Mouse (Mus musculus) adrenal gland, adult (tissue): ENCODE measurements around the gene Ippk.
A peak's percentile ranks its signal among the peaks of the same experiment; 100 is the strongest.

ENCODE experiments used
- DNase-seq, 2 experiments: peaks; one replicate each; pipeline ENCODE4 v3.0.0; 2022 to 2023; ENCODE audit warnings: low spot score in 1 of 2; ENCODE audit not compliant: inconsistent age in 2 of 2

The Ippk gene

DNA sequence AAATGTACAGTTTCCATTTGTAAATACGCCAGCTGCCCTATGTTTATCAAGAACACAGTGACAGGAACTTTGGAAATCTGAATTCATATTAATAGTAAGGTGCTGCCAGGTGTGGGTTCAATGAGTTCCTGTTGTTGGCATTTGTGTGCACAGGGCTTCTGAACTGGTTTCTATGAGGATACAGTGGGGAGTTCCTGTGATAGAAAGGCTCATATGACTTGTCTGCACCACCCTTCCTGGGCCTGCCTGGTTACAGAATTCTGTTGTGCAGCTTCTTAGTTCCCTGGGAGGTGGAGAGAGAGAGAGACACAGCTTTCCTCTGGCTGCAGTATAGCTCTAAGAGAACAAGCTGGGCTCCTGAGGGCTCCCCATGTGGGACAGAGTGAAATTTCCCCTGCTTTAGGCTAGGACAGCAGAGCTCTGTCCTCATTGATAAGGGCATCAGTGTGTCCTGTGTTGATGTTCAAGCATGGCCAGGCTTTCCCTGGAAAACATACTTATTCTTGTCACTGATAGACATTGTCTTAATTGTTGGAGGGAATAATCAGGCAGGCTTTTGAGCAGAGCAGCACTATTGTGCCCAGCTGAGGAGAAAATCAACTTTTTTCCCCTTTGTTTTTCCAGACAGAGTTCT is 7.1 kb downstream of the Ippk start:
- DNase-seq = no peak

DNA sequence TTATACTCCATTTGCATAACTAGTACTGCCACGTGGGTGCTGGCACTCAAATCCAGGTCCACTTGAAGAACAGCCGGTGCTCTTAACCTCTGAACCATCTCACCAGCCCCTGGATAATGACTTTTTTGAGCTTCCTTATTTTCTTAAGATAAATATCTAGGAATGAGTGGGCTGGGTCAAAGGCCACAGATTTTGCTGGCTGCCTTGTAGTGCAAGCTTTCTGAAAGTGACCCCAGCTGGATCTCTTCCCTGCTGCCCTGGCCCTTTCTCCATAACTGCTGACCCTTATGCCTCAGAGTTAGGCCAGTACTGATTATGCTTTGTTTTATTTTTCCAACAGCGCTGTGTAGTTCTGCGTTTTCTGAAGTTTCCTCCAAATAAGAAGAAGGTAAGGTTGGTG is 9.5 kb downstream of the Ippk start:
- no peak for DNase-seq

DNA sequence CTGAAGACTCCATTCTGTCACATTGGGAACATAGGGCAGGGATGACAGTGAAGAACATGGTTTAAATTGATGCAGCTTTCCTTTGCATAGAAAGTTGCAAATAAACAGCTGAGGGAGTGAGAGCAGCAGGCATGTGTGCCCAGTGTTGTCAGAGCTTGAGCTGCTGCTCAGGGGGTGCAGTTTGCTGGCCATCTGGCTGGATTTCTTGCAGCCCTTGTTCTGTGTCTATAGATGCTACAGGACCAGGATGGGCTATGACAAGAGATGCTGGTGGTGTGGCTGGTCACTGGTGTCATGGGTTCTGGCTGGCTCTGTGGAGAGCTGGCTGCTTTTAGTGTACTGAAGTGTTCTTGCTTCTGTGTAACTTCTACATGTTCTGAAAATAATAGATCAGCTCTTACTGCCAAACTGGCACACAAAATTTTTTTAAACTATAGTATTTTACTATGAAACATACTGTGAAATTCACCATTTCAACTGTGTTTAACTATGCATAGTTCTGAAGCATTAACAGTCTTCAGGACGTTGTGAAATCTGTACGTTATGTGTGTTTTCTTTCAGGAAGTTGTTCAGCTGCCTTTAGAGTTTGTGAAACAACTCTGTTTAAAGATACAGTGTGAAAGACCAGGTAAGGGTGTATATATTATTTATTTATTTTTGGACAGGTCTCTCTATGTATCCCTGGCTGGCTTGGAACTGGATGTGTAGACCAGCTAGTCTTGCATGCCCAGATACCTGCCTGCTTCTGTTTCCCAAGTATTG is 12.4 kb downstream of the Ippk start:
- DNase-seq = no peak

DNA sequence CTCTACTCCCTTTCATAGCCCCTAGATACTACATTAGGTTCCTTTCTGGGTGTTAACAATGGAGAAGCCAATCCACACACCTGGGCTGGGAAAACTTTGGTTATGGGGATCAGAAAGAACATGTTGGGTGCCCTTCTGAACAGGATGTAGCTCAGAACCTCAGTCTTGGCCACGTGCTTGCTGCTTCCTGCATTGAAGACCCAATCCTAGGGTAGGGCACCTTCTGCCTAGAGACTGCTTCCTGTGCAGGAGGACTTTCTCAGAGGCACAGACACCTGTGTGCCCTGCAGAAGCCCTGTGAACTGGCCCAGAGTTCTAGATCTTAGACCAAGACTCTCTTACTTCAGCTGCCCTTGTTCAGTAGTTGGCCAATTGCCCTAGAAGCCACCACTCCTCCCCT is 14.7 kb downstream of the Ippk start:
- DNase-seq = no peak

DNA sequence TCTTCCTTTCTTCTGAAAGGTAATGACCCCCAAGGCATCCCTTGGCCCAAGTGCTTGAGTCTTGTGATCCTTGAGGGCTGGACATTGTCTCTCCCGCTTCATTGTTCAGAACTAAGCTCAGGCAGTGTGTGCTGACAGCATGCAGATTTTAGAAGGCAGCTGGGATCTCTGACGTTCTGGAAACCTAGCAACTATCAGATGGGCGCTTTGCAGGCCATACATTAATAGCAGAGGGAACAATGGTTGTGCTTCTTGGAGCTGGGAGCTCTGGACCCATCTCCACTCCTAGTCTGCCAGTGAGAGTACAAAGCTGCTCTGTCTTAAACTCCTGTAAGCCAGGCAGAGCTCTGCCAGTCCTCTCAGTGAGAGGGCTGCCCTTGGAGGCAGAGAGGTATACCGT is 15.1 kb downstream of the Ippk start:
- DNase-seq = no peak

DNA sequence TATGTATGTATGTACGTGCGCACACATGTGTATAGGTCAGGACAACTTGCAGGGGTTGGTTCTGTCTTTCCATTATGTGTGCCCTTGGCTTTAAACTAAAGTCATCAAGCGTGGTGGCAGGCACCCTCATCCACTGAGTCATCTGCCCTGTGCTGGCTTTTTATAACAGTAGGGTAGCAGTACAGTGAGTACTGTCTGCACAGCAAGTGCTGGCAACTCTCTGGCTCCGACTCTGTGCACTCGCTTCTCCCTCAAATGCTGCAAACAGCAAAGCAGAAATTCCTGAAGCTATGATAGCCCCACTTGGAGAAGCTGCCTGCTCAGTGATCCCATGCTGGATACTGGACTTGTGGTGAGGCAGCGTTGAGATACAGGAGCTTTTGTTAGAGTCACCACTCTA is 23.4 kb downstream of the Ippk start:
- peak in 1 of 2 experiments; percentile 74 for DNase-seq

DNA sequence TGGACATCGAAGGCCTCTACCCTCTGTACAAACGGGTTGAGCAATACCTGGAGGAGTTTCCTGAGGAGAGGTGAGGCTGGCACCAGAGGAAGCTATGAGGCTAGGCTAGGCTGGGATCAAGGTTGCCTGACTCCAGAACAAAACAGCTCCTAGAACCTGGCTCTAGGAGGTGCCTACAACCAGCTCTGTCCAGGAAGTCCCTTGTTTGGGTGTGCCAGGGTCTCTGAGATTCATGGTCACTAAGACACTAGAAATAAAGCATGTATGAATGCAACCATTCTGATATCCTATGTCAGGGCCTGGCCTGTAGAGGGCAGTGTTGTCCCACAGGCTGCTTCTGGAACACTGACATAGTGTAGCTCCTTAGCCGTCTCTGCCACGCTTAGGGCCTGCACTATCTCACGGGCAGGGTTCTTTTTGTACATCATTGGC is 28.3 kb downstream of the Ippk start:
- DNase-seq = peak; percentile 77 to 94

DNA sequence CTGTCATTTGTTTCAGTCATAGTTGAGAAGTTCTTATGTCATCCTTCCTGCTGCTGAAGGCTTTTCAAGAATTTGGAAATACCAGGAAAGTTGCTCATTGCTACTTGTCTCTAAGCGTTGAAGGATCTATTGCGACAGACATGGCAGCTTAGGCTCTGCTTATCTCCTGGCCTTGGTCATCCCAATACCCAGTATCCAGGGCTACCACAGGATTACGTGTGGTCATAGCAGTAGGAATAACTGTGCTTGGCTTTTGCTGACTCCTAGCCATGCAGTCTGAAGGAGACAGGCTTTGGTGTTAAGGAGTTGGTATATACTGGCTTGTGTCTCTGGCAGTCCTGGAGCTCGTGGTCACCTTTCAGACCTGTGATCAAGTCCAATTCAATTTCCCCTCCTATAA is 39.2 kb downstream of the Ippk start:
- peak; percentile 72 to 91 for DNase-seq

DNA sequence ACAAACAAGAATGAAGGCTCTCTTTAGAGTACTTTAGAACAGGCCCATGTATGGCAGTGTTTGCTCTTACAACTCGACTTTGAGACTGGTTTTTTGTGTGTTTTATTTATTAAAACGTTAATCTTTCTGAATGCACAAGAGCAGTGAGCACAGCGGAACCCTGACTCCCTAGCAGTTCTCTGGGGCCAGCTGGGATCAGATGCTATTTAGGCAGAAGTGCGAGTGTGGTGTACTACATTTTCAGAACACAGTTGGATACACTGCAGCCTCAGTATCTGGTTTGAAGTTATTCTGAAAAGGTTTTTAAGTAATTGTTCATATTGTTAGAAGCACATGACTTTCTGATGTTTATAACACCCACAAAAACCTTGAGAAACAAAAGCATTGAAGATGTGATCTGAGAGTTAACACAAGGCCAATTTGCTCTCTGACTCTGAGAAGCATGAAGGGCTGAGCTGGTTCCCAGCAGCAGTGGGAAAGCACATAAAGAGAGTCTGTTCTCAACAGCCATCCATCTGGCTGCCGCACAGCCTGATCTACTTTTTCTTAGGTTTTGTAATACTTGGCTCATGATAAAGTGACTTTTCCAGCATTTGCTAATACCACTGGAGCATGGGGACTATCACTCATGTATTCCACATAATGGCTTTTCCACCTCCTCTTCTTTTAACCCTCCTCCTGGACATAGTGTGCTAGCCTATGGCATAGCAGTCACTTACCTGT is 39.8 kb downstream of the Ippk start:
- DNase-seq = no peak

DNA sequence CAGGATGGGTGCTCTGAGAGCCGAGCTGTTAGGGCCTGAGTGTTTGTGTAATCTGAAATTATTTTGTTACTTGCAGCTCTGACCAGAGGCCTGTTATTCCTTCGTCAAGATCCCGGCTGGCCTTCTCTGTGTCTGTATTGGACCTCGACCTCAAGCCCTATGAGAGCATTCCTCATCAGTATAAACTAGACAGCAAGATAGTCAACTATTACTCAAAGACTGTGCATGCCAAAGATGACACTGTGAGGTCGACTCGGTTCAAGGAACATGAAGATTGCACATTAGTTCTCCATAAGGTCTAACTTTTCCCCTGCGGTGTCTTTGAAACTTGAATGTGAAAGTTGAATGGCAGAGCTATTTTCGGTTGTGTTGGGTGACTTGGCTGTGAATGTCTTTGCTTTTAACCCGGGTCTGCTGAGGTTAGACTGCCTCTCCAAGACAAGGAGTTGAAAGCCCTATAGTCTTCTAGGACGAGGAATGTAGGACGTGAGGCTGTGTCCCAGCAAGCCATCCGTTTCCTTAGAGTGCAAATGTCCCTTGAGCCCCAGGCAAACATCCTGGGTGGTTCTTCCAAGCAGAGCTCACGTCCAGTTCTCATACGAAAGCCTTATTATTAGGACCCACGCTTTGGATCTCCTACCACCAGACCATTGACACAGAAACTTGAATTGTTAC is 40.5 kb downstream of the Ippk start:
- peak; percentile 48 to 90 for DNase-seq

DNA sequence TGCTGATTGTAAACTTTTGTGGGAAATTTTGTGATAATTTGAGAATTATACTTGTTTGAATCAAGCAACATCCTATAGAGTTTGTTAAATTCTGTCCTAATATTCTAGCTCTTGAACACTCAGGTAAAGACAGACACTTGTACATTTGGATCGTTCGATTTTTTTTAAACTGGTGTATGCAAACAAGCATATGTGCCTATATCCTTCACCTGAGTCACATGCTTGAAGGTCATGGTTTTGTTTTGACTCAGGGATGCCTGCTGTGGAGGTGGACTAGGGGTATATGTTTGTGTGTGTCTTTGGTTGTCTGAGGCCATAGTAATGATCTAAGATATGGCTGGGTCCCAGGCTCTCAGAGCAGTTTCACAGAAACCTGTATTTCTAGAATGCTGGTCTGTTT is 41.9 kb downstream of the Ippk start:
- no peak for DNase-seq

DNA sequence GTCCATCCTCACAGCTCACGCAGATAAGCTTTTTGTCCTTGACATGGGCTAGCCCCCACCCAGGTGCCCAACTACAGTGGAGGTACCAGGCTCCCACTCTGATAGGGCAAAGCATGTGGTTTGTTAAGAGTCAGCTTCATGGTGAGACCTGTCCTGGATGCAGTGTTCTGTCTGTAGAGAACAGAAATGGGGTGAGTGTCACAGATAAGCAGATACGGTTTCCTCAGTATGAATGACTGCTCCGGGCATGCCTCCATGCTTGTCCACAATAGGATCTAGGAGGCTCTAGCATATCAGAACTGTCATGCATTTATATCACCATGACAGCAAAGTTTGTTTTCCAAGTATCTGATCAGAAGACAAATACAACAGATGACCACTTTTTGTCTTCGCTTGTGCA is 44.8 kb downstream of the Ippk start:
- no peak for DNase-seq

DNA sequence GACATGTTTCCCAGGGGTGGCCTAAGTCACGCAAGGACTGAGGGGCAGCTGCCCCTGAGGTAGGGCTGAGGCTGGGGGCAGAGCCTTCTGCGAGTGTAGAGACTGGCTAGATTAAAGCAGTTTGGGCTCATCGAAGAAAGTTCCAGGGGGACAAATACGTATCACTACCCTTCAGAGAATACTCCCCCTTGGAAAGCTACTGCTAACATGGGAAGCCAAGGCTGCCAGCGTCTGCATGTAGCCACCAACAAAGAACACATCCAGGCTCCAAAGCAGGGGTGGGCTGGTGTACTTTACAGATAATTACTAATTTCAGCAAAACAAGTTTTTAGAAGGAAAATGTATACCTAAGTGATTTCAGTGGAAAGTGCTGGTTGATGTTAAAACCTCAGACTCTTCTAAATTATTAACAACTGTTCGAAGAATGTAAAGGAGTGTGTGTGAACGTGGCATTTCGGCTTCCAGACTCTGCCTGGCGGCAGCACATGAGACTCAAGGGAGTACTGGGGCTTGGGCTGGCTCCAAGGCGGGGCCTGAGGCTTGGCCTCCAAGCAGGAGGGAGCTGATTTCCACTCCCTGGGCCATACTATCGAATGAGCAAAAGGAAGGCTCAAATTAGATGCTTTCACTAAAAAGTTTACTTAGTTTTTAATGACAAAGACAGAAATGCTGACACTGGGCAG is 45.5 kb downstream of the Ippk start:
- peak in 1 of 2 experiments; percentile 64 for DNase-seq

DNA sequence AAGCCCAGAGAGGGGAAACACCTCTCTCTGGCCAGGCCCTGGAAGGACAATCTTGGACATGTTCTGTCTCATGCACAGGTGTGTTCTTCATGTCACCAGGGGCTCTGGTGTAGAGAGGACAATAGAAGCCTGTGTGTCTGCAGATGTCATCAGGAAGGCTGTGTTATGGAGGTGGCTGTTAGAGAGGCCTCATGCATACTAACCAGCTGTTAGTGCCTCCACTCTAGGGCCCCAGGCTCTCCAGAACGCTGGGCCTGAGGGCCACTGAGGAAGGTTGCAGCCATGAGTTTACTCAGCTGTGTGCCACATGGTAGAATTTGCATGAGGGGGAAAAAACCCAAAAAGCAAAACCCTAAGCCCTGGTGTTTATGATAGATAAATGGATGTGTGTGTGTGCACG is 46.5 kb downstream of the Ippk start:
- no peak for DNase-seq

DNA sequence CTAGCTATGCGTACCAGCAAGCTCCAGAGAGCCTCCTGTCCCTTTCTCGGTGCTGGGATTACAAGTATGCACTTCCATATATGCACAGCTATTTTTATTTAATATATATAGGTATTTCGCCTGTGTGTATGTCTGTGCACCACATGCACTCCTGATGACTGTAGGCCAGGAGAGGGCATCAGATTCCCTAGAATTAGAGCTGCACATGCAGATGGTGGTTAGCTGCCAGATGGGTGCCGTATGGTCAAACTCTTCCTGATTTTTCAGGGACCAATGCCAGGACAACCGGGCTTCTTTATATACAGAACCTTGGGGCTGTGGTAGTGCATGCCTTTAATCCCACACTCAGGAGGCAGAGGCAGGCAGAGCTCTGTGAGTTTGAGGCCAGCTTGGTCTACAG is 48.0 kb downstream of the Ippk start:
- DNase-seq = no peak

DNA sequence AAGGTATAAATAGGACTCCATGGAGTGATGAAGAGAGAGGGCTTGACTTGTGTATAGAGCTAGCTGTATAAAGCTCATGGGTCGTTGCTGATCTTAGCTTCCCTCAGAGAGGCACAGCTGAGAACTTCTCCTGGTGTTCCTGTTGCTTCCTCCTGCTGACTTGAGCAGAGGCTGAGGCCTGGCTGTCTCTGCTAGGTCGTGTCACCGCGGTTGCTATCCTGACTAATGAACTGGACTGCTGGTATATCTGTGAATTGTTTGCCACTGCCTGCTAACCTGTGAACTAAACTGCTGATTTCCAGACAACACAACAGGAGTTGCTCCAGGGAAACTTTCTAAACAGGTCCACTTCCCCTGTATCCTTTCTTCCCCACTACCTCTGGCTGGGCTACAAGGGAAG is 49.3 kb downstream of the Ippk start:
- peak in 1 of 2 experiments; percentile 62 for DNase-seq

DNA sequence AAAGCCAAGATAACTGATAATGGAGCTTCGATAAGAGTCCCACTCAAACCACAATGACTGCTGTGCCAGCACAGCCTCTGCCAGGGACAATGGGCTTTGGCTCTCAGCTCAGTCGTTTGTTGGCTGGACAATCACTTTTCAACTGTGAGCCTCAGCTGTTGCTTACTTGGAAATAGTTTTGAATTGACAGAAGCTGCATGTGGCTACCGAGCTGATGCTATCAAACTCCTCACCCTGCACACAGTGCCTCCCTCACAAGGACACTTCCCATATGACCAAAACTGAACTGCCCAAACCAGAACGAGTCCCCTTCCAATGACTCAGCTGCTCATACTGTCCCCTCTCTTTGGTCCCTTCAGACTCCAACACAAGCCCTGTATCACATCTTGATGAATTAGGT is 49.8 kb downstream of the Ippk start:
- DNase-seq = no peak

DNA sequence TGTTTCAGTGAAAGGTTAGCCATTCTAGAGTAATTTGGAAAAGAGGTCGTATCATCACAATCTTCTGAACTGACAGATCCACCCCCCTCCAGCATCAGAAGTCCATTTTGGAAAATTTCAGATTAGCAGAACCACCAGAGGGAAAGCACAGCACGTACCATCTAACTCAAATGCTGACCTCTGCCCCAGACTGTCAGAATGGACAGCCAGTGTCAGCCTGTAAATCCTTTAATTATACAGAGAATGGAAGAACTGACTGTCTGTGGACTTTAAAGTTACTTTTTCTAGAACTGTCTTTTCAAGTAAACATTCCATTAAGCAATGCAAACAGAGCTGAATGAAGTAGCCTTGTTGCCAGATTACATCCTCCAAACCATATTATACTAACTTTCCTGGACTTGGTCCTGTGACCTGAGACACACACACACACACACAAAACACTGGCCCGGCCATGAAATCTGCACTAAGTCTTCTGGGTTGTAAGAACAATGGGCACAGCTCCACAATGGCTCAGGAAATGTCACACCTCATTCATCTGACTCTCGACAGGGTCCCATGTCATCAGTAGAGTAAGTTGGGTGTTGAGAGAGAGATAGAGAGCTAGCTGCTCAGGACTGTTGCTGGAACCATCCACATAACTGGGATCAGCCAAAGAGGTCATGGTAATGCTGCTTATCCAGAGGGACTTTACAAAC is 51.1 kb downstream of the Ippk start:
- DNase-seq = no peak

DNA sequence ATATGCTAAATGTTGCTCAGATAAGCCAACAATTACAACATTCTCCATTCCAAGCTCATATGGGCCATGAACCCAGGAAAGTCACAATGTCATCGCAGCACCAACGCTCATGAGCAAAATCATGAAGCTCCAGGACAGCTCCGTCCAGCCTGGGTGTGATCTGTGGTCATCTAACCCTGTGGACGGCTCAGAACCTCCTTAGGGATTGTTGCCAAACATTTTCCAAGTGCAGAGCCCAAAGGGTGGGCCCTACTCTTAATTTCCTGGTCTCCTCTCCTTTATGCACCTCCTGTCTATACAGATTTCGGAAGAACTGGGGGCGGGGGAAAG is 51.6 kb downstream of the Ippk start:
- peak in 1 of 2 experiments; percentile 38 for DNase-seq

DNA sequence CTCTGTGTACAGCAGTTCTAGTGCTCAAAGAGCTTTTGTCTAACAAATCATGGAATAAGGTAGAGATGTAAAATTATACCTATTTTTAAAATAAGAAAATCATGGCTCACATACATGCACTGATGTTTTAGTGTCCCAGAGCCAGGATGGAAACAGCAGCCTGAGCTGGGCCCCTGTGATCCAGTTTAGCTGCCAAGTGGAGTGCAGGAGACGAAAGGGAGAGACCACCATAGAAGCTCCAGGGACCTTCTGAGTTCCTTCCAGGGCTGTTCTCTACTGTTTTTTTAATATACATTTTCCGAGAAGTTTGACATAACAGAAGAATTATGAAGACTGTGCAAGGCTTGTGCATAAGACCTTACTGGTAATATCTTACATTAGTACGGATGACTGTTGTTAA is 56.8 kb downstream of the Ippk start:
- no peak for DNase-seq
